Mouse (Mus musculus): ENCODE data around the gene Myo1d.

DNA sequence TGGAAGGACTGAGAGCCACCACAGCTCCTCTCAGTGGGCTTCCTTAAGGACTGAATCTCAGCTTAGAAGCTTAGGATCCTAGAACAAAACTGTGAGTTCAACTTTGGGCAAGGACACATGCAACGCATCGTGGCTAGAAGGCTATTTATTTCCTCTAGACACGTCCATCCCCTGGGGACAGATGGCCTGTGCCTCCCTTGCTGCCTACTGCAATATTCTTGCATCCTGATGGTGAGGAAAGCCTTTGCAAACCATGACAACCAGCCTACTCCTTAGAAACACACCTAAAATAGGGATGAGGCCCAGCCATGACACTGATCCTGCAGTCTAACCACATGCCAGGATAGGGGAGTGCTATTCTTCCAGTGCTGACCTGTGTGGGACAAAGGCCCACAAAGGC is 274.2 kb downstream of the Myo1d start:
- TF ChIP-seq CTCF (IDR thresholded peaks at IDR 0.05; ENCODE audit: insufficient read depth, low read length) = no peak
- no peak for TF ChIP-seq POLR2A (IDR thresholded peaks at IDR 0.05; ENCODE audit: borderline replicate concordance, extremely low read depth, low read depth, low read length)
